Mouse (Mus musculus): Measurements from ENCODE around the gene Cd300lg.

Gene Cd300lg

DNA sequence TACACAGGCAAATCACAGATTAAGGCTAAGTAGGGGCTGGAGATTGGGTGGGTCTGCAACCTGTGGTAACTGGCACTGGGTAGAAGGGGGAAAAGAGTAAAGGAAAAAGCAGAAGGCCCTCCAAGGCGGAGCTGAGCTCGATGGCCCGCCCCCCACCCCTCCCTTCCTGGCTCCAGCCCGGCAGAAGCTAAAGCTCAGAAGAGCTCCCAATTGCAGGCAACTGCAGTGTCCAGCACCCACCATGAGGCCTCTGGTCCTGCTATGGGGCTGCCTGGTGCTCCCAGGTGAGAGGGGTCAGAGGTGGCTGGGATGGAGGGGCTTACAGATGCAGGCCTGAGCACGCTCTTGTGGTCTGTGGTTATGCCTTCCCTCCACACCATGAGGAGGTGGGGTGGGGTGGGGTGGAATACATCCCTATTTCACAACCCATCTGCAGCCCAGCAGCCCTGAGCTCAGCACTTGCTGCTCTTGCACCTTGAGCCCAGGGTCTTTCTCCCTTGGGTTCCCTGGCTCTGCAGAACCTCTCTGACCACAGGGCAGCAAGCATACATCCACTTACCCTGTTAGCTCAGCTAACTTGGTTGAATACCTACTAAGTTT, at the start of gene Cd300lg:
Gene Cd300lg (plus strand): TSS at position 160 of the 600 bp plus-strand sequence.
- no peak for DNase-seq

- DNase-seq: no peak
Observed at GRCm38 (mm10) chr11:101991813-101992212, 49.5 kb upstream of the Cd300lg start.

- DNase-seq: no peak
Observed at GRCm38 (mm10) chr11:101992411-101992810, 48.9 kb upstream of the Cd300lg start.

DNA sequence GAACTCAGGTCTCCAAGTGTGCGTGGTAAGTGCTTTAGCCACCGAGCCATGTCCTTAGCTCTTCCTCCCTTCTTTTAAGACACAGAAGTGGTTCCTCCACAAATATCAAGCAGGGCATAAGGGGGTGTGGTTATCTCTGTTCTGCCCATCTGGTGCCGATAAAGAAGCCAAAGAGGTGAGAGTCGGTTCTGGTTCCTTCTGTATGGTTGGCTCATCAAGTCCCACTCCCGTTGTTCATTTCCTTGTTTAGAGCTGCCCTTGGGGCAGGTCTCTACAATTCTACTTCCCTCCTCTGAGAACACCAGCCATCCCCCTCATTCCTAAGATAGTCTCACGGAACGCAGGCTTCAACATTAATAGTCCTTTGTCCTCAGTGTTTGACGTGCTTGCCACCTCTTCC, 47.2 kb upstream of the Cd300lg start:
- DNase-seq: peak; percentile 63

DNA sequence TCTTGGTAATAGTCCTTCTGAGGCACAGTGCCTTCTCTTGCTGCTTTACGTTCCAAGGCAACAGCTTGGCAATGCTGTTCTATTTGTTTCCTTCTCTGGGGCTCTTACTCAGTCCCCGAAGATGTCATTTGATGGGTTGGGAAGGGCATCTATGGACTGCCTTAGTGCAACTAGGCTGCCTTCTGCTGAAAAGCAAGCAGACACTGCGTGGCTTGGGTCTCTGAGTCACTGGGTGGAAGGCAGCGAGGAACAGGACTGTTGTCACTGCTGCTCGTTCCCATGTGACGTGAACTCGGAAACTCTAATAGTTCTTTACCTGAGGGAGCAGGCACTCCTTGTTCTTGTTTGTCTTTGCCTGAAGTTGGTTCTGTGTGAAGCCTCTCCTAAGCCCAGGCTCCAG, 45.4 kb upstream of the Cd300lg start:
- DNase-seq: no peak

DNA sequence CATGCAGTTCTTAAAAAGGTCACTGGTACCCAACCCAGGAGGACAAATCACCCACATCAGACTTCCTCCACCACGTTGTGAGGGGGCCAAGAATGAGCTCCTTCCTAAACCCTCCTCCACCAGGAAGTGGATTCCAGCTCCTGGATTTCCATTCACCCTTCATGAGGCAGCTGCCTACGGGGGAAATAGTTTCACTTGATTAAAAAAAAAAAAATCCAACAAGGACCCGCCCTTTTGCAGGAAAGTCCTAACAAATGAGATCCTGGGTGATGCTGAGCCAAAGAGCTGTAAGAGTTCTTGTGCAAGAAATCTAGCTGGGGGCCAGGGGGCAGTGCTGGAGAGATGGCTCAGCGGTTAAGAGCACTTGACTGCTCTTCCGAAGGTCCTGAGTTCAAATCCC, 43.1 kb upstream of the Cd300lg start:
- DNase-seq: no peak

DNA sequence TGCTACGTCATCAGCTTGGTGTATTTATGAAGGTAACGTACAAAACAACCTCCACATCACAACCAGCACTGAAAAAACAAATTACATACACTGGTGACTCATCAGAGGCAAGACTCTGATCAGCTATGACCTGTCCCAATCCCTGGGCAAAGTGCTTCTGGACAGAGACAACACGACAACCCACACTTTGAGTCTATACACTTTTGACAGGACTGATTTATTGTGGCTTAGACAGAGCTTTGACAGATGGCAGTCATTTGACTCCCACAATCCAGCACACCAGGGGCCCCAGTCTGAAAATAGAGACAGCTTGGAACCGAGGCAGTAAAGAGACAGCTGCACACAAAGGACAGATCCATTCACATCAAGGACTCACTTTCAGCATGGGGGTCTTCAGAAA, 41.8 kb upstream of the Cd300lg start:
- DNase-seq: no peak

DNA sequence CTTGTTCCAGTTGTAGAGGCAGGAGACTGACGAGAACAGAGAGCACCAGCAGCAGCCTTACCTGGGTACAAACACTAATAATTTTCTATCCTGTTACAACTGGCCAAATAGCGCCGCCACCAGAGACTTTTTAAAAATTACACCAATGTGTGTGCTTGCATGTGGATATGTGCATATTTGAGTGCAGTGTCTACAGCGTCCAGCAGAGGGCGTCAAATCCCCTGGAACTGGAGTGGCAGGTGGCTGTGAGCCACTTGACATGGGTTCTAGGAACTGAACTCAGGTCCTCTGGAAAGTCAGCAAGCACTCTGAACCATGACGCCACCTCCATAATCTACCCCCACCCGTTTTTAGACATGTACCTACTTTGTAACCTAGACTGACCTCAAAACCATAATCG, 37.1 kb upstream of the Cd300lg start:
- peak; percentile 18 for DNase-seq

DNA sequence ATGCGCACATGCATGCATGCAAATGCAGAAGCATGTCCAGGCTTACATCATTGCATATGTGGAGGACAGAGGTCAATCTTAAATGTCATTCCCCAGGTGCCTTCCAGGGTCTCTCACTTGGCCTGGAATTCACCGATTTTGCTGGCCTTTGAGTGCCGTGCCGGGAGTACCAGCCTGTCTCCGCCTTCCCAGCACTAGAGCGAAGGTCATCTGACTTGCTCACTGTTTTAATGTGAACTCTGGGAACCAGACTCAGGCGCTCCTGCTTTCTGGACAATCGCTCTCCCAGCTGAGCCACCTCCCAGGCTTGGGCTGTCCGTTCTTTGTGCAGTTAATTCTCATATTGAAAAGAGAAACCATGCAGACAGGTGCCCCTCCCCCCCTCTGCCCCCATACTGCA, 35.0 kb upstream of the Cd300lg start:
- no peak for DNase-seq

- no peak for DNase-seq
Observed at GRCm38 (mm10) chr11:102006688-102007087, 34.6 kb upstream of the Cd300lg start.

GRCm38 (mm10) chr11:102008372-102008771, 32.9 kb upstream of the Cd300lg start:
- no peak for DNase-seq

DNA sequence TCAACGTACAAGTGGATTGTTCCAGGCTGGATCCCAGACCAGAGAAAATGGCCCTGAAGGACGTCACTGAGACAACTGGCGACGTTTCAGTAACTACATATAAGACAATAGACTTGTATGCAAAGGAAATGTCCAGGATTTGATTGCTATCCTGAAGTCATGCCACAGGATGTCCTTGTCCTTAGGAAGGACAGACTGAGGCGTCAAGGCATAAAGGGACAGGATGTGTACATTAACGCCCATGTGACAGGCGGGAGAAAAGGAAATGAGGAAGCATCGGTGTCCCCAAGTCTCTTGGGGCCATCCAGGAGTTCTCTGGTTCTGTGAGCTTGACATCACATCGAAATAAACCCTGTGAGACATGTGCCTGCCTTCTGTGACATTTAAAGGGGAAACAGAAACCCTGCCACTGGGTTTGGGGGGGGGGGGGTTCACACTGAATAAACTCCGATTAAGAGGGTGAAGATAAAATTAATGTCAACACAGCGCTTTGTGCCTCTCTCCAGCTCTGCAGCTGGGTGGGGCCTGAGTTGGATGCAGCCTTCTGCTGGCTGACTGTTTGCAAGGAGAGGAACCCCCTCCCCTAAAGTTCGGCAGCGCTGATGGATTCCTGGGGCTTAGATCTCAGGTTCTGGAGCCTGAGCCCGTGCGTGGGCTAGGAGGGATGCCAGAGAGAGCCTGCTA, 32.2 kb upstream of the Cd300lg start:
- DNase-seq: no peak

DNA sequence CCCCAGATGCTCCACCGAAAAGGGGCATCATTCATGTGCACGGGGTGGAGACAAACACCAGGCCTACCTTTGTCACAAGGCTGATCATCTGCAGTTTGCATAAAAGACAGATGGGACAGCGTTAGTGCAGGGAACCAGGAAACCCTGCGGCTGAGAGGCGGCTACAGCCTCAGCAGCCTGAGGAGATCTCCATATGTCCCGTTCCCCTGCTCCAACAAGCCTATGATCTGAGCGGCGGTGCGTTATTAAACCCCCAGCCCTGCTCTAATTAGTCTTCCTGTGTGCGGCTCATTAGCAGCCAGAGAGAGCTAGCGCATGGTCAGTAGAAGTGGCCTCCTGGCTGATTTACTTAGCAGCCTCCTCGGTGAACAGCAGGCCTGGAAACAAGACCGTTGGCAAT, 31.2 kb upstream of the Cd300lg start:
- no peak for DNase-seq

DNA sequence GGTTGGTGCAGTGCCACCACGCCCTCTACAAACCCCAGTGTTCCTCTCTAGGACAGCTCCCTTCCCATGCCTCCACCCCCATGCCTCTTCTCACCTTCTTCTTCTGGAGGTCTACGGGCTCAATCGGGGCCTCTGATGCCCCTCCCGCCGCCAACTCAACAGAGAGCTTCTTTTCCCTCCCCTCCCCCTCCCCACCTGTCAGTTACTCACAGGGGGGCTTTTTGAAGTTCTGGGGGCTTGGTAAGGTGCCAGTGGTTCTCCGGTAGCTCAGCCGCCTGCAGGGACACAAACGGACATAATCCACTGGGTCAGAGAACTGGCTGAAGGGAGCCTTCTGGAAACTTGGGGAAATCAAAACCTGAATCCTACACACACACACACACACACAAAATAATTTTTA, 29.8 kb upstream of the Cd300lg start:
- no peak for DNase-seq

- no peak for DNase-seq
Observed at GRCm38 (mm10) chr11:102013201-102013600, 28.1 kb upstream of the Cd300lg start.

DNA sequence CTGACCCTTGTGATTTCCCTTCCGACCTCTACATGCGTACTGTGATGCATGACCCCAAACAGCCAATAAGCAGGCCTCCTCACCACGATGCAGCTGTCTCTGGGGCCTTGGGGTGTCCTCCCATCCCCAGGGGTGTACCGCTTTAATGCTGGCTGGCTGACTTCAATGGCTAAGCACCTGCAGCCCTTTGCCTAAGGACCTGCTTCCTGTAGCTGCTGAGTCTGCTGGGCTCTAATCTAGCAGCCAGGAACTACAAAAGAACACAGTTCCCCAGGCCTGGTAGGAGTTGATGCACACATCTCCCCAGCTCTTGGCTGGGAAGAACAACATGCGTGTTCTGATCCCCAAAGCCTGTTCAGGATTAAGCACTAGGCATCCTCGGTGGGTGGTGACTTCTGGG, 25.8 kb upstream of the Cd300lg start:
- DNase-seq: no peak

GRCm38 (mm10) chr11:102016136-102016535, 25.2 kb upstream of the Cd300lg start:
- DNase-seq: no peak

- no peak for DNase-seq
Observed at GRCm38 (mm10) chr11:102019736-102020135, 21.6 kb upstream of the Cd300lg start.

DNA sequence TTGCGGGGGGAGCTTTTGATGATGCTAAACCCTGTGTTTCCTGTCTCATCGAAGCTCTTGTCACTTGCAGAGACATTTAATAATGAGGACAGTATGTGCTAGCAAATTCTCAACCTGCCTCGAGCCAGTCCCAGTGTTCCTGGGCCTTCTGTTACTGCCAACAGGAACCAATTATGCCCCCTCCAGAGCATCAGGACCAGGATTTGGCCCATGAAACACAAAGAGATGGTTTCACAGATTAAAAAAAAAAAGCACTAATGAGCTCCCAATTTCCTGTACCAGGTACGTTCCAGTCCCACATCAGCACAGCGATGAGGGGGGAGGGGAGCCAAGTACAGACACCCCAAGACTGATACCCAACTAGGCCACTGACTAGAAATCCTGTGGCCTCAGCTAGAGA, 20.1 kb upstream of the Cd300lg start:
- no peak for DNase-seq

DNA sequence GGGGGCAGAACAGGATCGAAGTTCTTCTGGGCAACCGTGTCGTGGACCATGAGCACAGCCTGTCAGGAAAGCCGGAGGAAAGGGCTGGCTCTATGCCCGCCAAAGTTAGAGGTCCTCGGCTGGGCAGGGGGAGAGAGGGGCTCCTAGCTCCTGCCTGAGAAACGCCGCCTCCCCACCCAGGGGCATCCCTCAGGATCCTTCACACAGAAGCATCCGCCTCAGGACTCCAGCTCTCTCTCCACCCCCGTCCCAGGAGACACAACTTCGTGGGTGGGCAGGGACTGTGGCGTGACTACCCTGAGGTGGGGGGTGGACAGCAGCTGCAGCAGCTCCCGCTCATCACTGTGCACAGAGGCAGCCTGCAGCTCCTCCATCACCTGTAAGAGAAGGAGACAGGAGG, 17.9 kb upstream of the Cd300lg start:
- DNase-seq: no peak

- no peak for DNase-seq
Observed at GRCm38 (mm10) chr11:102024084-102024758, 17.1 kb upstream of the Cd300lg start.

- DNase-seq: no peak
Observed at GRCm38 (mm10) chr11:102024875-102025274, 16.4 kb upstream of the Cd300lg start.

GRCm38 (mm10) chr11:102025354-102025753, 16.0 kb upstream of the Cd300lg start:
- no peak for DNase-seq

GRCm38 (mm10) chr11:102025991-102026660, 15.2 kb upstream of the Cd300lg start:
- no peak for DNase-seq
